Mouse (Mus musculus): ENCODE results near the gene Gm28269. TPM values are rescaled to one million over a fixed set of nuclear protein-coding genes. Genes with fewer than 3 reads are reported as not detected.

Gm28269 gene
- not detected in 2 replicates for polyA plus RNA-seq (2012; rRNA removed)

GRCm38 (mm10) chrX:21744997-21745396 lies at the start of gene Gm28269:
Gene Gm28269, minus strand, starts transcription at chrX:21745097.

GRCm38 (mm10) chrX:21714829-21715228 lies 30.1 kb downstream of the Gm28269 start, which contains the start of gene Slc6a14:
Gene Slc6a14, plus strand, starts transcription at chrX:21714896.

Other genes with a start within 250 kb of the Gm28269 start
- gene Slc6a14, start 30.2 kb downstream of the Gm28269 start, polyA plus RNA-seq (2012; rRNA removed) = not detected in 2 replicates

Data from liver, embryonic 14 days (tissue).